Mouse (Mus musculus): ENCODE measurements at regions not wholly inside any gene's neighbourhood (a gene's known extent, or its start where the extent isn't known, plus 50 kb on each side); places are given as distances from the start of the nearest gene placed in this dataset.

- TF ChIP-seq POLR2A (IDR thresholded peaks at IDR 0.05; ENCODE audit: control insufficient read depth in 1 of 2, insufficient read depth in 1 of 2, low read depth in 1 of 2, low read length in 2 of 2, poor library complexity in 1 of 2) (no peak), MYC (IDR thresholded peaks at IDR 0.05; ENCODE audit: low read depth, low read length) (no peak), GATA1 (IDR thresholded peaks at IDR 0.05; ENCODE audit: low read depth, low read length) (no peak)
These were observed 147.9 kb downstream of the Hlx start for GRCm38 (mm10) chr1:184584505-184584874.

Data from MEL (cell line).